In the genomic region with DNA sequence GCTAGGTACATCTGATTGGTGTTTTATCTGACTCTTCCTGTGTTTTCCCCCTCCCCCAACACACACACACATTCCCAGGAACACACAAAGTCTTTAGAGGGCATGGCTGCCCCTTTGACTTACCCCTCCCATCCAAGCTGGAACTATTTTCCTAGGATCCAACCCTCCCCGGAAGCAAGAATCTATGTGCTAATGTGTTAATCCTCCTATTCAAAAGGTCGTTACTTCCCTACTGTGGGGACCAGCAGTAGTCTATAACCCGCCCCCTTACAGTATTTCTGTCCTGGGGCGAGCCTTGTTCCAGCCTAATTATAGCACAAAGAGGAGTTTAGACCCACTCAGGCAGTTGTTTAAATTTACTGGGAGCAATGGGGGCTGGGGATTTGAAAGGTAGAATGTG, we compare ENCODE assay signal across 16 mouse cellular contexts. TPM values are rescaled to one million over a fixed set of nuclear protein-coding genes. Genes with fewer than 3 reads are reported as not detected.
"Had no signal": no experiment of that assay in that cellular context is flagged by ENCODE, and none has a peak within 500 bp of the region (broad histone marks: within the 10 kb centered on the region; RNA-seq: fewer than 3 reads in every experiment).

No protein-coding gene starts in this region.

- H3K4me2 ChIP-seq: liver, embryonic 13.5 days; lung, embryonic 15.5 days; neural tube, embryonic 12.5 days had no signal

- H3K27me3 ChIP-seq: lung, embryonic 15.5 days; neural tube, embryonic 12.5 days had no signal

- ATAC-seq: liver, postnatal 0 days had no signal

- H3K9me3 ChIP-seq: limb, embryonic 10.5 days; liver, embryonic 13.5 days; lung, embryonic 15.5 days; neural tube, embryonic 12.5 days had no signal

- H3K4me1 ChIP-seq: liver, embryonic 13.5 days; lung, embryonic 15.5 days; megakaryocyte, embryonic 14.5 days; neural tube, embryonic 12.5 days had no signal

- DNase-seq: kidney, adult 9 months; kidney, postnatal 36 days; liver, embryonic 13.5 days; liver, postnatal 0 days; lung, postnatal 14 days; midbrain, embryonic 14.5 days; thymus, postnatal 4 days had no signal

- H3K4me3 ChIP-seq: layer of hippocampus, adult 2 months; left cerebral cortex, adult 2 months; limb, embryonic 10.5 days; liver, embryonic 13.5 days; lung, embryonic 15.5 days; megakaryocyte, embryonic 14.5 days; neural tube, embryonic 12.5 days had no signal

- H3K36me3 ChIP-seq: limb, embryonic 10.5 days; liver, embryonic 13.5 days; lung, embryonic 15.5 days; neural tube, embryonic 12.5 days had no signal

- H3K9ac ChIP-seq: liver, embryonic 13.5 days; liver, postnatal 0 days; lung, embryonic 15.5 days; neural tube, embryonic 12.5 days had no signal

- H3K27ac ChIP-seq: kidney, postnatal 0 days; layer of hippocampus, adult 2 months; left cerebral cortex, adult 2 months; limb, embryonic 10.5 days; liver, embryonic 13.5 days; lung, embryonic 15.5 days; macrophage; neural tube, embryonic 12.5 days; stomach, postnatal 0 days had no signal

RNA-seq across cellular contexts. Expression of gene Gpc4, which starts 24.0 kb away (rescaled TPM):
- polyA plus RNA-seq: macrophage had no signal
